Mouse (Mus musculus) bone marrow macrophage, adult 2 months (primary cell): Measurements from ENCODE around the gene Rufy3.

Experiments
- CTCF ChIP-seq: IDR thresholded peaks from 2 replicates; pipeline ENCODE4 v1.5.1; 2012; ENCODE audit warnings: low read depth, mild to moderate bottlenecking, low read length, moderate library complexity
- POLR2A ChIP-seq: IDR thresholded peaks from 2 replicates; pipeline ENCODE4 v1.6.1; 2012; ENCODE audit warnings: mild to moderate bottlenecking, low read depth, low read length, borderline replicate concordance

- TF ChIP-seq CTCF: no peak
- TF ChIP-seq POLR2A: no peak
Measured at GRCm38 (mm10) chr5:88649250-88650173, 84.7 kb downstream of the Rufy3 start.
